Mouse (Mus musculus) urinary bladder, postnatal 36 days (tissue): ENCODE results near the gene Tbx1.
"Not testable (repeated sequence)": the region's sequence is repeated elsewhere in the genome, so short reads cannot be mapped to it uniquely, and the experiment has no call there.

Experiments used
- DNase-seq, 2 experiments: peaks; one replicate each; pipeline ENCODE4 v3.0.0; 2022; ENCODE audit warnings: low spot score in 2 of 2, mixed read lengths in 1 of 2

Tbx1 gene

GRCm38 (mm10) chr16:18552106-18552710 is 38.3 kb downstream of the Tbx1 start:
- DNase-seq, result no peak

GRCm38 (mm10) chr16:18551604-18552003 is 38.9 kb downstream of the Tbx1 start:
- no peak for DNase-seq

- peak; percentile 48 to 63 for DNase-seq
Measured at GRCm38 (mm10) chr16:18547891-18548290, 42.6 kb downstream of the Tbx1 start.

DNA sequence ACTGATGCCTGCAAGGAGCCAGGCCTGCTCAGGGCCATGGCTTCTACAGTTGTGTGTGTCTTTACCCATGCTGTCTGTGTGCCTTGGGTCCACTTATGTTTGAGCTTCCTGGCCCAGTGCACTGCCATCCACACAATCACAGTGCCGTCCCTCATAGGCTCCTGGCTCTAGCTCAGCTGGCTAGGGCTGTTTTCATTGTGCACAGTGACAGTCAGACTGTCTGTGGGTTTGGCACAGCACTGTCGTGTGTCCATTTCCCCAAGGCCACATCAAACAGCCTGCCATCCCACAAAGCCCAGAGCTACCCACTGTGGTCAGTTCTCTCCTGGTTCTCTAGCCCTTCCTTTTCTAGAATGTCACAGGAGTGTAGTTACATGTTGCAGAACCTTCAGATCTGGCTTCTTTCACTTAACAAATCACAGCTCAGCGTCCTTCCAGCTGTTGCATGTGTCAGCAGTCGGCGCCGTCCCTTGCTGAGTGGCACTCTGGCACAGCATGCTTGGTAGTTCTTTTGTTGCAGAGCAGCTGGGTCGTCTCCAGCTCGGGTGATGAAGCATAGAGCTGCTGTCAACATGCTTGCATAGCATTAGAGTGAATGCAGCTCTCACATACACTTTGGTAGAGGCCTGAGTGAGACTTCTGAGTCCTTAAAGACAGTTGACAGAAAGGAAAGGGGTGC is 47.2 kb downstream of the Tbx1 start:
- no peak for DNase-seq

DNA sequence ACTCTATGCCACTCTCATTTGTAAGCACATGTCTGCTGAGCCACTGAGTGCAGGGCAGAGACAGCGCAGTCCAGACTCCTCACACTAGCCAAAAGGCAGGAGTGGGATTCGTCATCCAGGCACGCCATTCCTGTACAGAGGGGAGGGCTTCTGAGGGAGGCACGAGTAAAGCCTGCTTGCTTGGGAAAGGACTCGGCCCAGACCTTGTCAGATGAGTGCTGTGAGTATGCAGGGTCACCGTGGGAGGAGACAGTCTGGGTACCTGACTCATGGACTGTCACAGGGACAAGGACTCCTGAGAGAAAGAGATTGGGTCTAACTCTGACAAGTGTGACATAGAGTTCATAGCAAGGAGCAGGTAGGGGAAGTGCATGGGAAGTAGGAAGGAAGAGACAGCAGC is 51.2 kb downstream of the Tbx1 start:
- DNase-seq, result no peak

GRCm38 (mm10) chr16:18537407-18537990 is 53.0 kb downstream of the Tbx1 start:
- peak in 1 of 2 experiments; percentile 53 for DNase-seq

GRCm38 (mm10) chr16:18533061-18533460 is 57.4 kb downstream of the Tbx1 start:
- not testable (repeated sequence) for DNase-seq
